Mouse (Mus musculus) testis, adult 2 months (tissue): ENCODE results near the gene Dhtkd1.

ENCODE experiments used
- CTCF ChIP-seq: fragments of 200-500 bp; IDR thresholded peaks from 2 replicates; pipeline ENCODE4 v1.5.1; 2012; ENCODE audit warnings: low read depth, mild to moderate bottlenecking, inconsistent platforms, low read length, moderate library complexity; ENCODE audit not compliant: control insufficient read depth, insufficient read depth, insufficient replicate concordance
- POLR2A ChIP-seq: fragments of 200-500 bp; IDR thresholded peaks from 2 replicates; pipeline ENCODE4 v1.6.1; 2012; ENCODE audit warnings: low read depth, mild to moderate bottlenecking, inconsistent platforms, low read length, moderate library complexity; ENCODE audit not compliant: control insufficient read depth

- TF ChIP-seq POLR2A (no peak), CTCF (no peak)
Measured at GRCm38 (mm10) chr2:5867681-5868080, 74.9 kb downstream of the Dhtkd1 start.
